Mouse (Mus musculus): Measurements from ENCODE around the gene Cntf.
"Not testable (repeated sequence)": the region's sequence is repeated elsewhere in the genome, so short reads cannot be mapped to it uniquely, and the experiment has no call there.

Cntf gene

GRCm38 (mm10) chr19:12762212-12763130 lies 3.0 kb downstream of the Cntf start:
- no peak for DNase-seq (ENCODE audit: low spot score)

GRCm38 (mm10) chr19:12759656-12760055 lies 5.8 kb downstream of the Cntf start:
- DNase-seq (ENCODE audit: low spot score), result peak; percentile 58

- DNase-seq (ENCODE audit: low spot score), result no peak
Measured at GRCm38 (mm10) chr19:12758936-12759478, 6.4 kb downstream of the Cntf start.

GRCm38 (mm10) chr19:12756286-12756685 lies 9.1 kb downstream of the Cntf start:
- DNase-seq (ENCODE audit: low spot score), result no peak

GRCm38 (mm10) chr19:12731950-12732349 lies 33.5 kb downstream of the Cntf start:
- DNase-seq (ENCODE audit: low spot score), result no peak

GRCm38 (mm10) chr19:12731036-12731435 lies 34.4 kb downstream of the Cntf start:
- no peak for DNase-seq (ENCODE audit: low spot score)

GRCm38 (mm10) chr19:12725851-12726250 lies 39.6 kb downstream of the Cntf start:
- no peak for DNase-seq (ENCODE audit: low spot score)

GRCm38 (mm10) chr19:12722308-12722707 lies 43.1 kb downstream of the Cntf start:
- peak; percentile 8 for DNase-seq (ENCODE audit: low spot score)

- DNase-seq (ENCODE audit: low spot score), result not testable (repeated sequence)
Measured at GRCm38 (mm10) chr19:12721596-12721995, 43.8 kb downstream of the Cntf start.

- not testable (repeated sequence) for DNase-seq (ENCODE audit: low spot score)
Measured at GRCm38 (mm10) chr19:12720919-12721318, 44.5 kb downstream of the Cntf start.

GRCm38 (mm10) chr19:12720463-12720862 lies 45.0 kb downstream of the Cntf start:
- DNase-seq (ENCODE audit: low spot score), result no peak

- no peak for DNase-seq (ENCODE audit: low spot score)
Measured at GRCm38 (mm10) chr19:12719189-12719588, 46.2 kb downstream of the Cntf start.
